Mouse (Mus musculus): ENCODE results near the gene Ajuba. TPM values are rescaled to one million over a fixed set of nuclear protein-coding genes. Genes with fewer than 3 reads are reported as not detected.
A peak's percentile ranks its signal among the peaks of the same experiment; 100 is the strongest.

The Ajuba gene
- total and polyA plus RNA-seq, 3 experiments: 0.08 TPM; not detected in 1

GRCm38 (mm10) chr14:54605752-54606321 is 28.5 kb upstream of the Ajuba start, which contains the start of gene 4931414P19Rik:
TSS of gene 4931414P19Rik (minus strand) at chr14:54605993.
- peak; percentile 88 for DNase-seq (ENCODE audit: low read depth, low spot score)
- peaks cover 3% of the 10 kb centered on the region; the same call in 1 of the 2 replicates for H3K79me2 ChIP-seq (ENCODE audit: control insufficient read depth, insufficient read depth, low read length, poor library complexity)
- peak within 1 kb of the TSS; percentile 69 to 93 for H3K4me3 ChIP-seq (ENCODE audit: control insufficient read depth in 1 of 2, insufficient read depth in 1 of 2, low read depth in 2 of 2, low read length in 2 of 2)
- H3K27ac ChIP-seq (ENCODE audit: control insufficient read depth, low read depth, low read length): peak within 1 kb of the TSS; percentile 63
- H3K36me3 ChIP-seq (ENCODE audit: control insufficient read depth in 1 of 2, insufficient read depth in 2 of 2, low read length in 2 of 2): peaks cover 0 to 27% of the 10 kb centered on the region in 2 experiments; a peak in 2 of 4 replicates
- H3K9me3 ChIP-seq (replicated peaks; ENCODE audit: insufficient read depth, low read length): no peaks in the 10 kb centered on the region
- H3K27me3 ChIP-seq (ENCODE audit: control insufficient read depth in 1 of 2, insufficient read depth in 2 of 2, low read length in 2 of 2): no peaks in the 10 kb centered on the region
- H3K9ac ChIP-seq (ENCODE audit: control insufficient read depth, low read depth, low read length, poor library complexity, severe bottlenecking): peak within 1 kb of the TSS; percentile 82
- peaks cover 7 to 25% of the 10 kb centered on the region in 2 experiments for H3K4me1 ChIP-seq (ENCODE audit: control insufficient read depth in 1 of 2, insufficient read depth in 2 of 2, low read length in 2 of 2)
- peak; percentile 42; the same call in 1 of the 2 replicates for TF ChIP-seq ZNF384 (IDR thresholded peaks at IDR 0.05; ENCODE audit: low read depth, low read length)
- TF ChIP-seq TBP (IDR thresholded peaks at IDR 0.05; ENCODE audit: low read depth, low read length): 0 out of 2 replicates have a peak, but pooled peaks have one; percentile 32
- TF ChIP-seq CHD2 (IDR thresholded peaks at IDR 0.05; ENCODE audit: low read length): no peak
- TF ChIP-seq ZKSCAN1 (IDR thresholded peaks at IDR 0.05; ENCODE audit: low read depth, low read length): no peak
- TF ChIP-seq MAZ (IDR thresholded peaks at IDR 0.05; ENCODE audit: low read depth, low read length): peak; percentile 37; the same call in 1 of the 2 replicates
- peak; percentile 52 for TF ChIP-seq NELFE (IDR thresholded peaks at IDR 0.05; ENCODE audit: low read depth, low read length)
- TF ChIP-seq KAT2A (conservative IDR thresholded peaks at IDR 0.05; ENCODE audit: low read depth, low read length): no peak
- no peak for TF ChIP-seq MAX (IDR thresholded peaks at IDR 0.05; ENCODE audit: low read length)
- TF ChIP-seq ETS1 (IDR thresholded peaks at IDR 0.05; ENCODE audit: low read depth, low read length): no peak
- no peak for TF ChIP-seq JUND (IDR thresholded peaks at IDR 0.05; ENCODE audit: low read depth, low read length)
- TF ChIP-seq CTCF (IDR thresholded peaks at IDR 0.05 in 2 of 3, conservative IDR thresholded peaks at IDR 0.05 in 1 of 3; ENCODE audit: control insufficient read depth in 1 of 3, insufficient read depth in 1 of 3, low read depth in 2 of 3, low read length in 3 of 3, poor library complexity in 1 of 3, severe bottlenecking in 1 of 3): no peak
- TF ChIP-seq GABPA (IDR thresholded peaks at IDR 0.05; ENCODE audit: low read depth, low read length): no peak
- no peak for TF ChIP-seq GATA1 (IDR thresholded peaks at IDR 0.05; ENCODE audit: low read depth, low read length)
- no peak; the same call in 1 of the 2 replicates for TF ChIP-seq RCOR1 (IDR thresholded peaks at IDR 0.05; ENCODE audit: low read depth, low read length)
- no peak for TF ChIP-seq USF2 (IDR thresholded peaks at IDR 0.05; ENCODE audit: borderline replicate concordance in 1 of 2, insufficient read depth in 1 of 2, low read depth in 1 of 2, low read length in 2 of 2)
- no peak for TF ChIP-seq RAD21 (IDR thresholded peaks at IDR 0.05; ENCODE audit: low read depth, low read length)
- TF ChIP-seq NRF1 (IDR thresholded peaks at IDR 0.05; ENCODE audit: insufficient read depth, low read depth, low read length, poor library complexity, severe bottlenecking): no peak
- no peak for TF ChIP-seq ZC3H11A (IDR thresholded peaks at IDR 0.05; ENCODE audit: low read depth, low read length)
- TF ChIP-seq EP300 (IDR thresholded peaks at IDR 0.05; ENCODE audit: low read depth in 1 of 2, low read length in 2 of 2): no peak
- TF ChIP-seq SMC3 (IDR thresholded peaks at IDR 0.05; ENCODE audit: low read depth, low read length): no peak
- no peak for TF ChIP-seq MYC (IDR thresholded peaks at IDR 0.05; ENCODE audit: low read depth, low read length)
- no peak for TF ChIP-seq UBTF (IDR thresholded peaks at IDR 0.05; ENCODE audit: borderline replicate concordance, insufficient read depth, low read depth, low read length)
- peak; percentile 64; the same call in 1 of the 2 replicates for TF ChIP-seq SIN3A (IDR thresholded peaks at IDR 0.05; ENCODE audit: low read length)
- peak in 1 of 2 experiments; percentile 64; a peak in 2 of 4 replicates for TF ChIP-seq POLR2A (IDR thresholded peaks at IDR 0.05; ENCODE audit: control insufficient read depth in 1 of 2, insufficient read depth in 1 of 2, low read depth in 1 of 2, low read length in 2 of 2, poor library complexity in 1 of 2)
- no peak for TF ChIP-seq ZMIZ1 (IDR thresholded peaks at IDR 0.05; ENCODE audit: low read depth, low read length)
- no peak for TF ChIP-seq MYB (IDR thresholded peaks at IDR 0.05; ENCODE audit: low read depth, low read length)
- TF ChIP-seq BHLHE40 (IDR thresholded peaks at IDR 0.05; ENCODE audit: borderline replicate concordance, low read depth, low read length): no peak
- TF ChIP-seq MAFK (IDR thresholded peaks at IDR 0.05; ENCODE audit: borderline replicate concordance, low read depth, low read length): no peak
- TF ChIP-seq E2F4 (IDR thresholded peaks at IDR 0.05; ENCODE audit: borderline replicate concordance, low read depth, low read length): no peak
- TF ChIP-seq USF1 (IDR thresholded peaks at IDR 0.05; ENCODE audit: low read depth, low read length): no peak
- TF ChIP-seq CHD1 (IDR thresholded peaks at IDR 0.05; ENCODE audit: low read depth, low read length): no peak
- TF ChIP-seq TCF12 (IDR thresholded peaks at IDR 0.05; ENCODE audit: low read depth, low read length): no peak; the same call in 1 of the 2 replicates
- no peak; the same call in 1 of the 2 replicates for TF ChIP-seq POLR2AphosphoS5 (IDR thresholded peaks at IDR 0.05; ENCODE audit: borderline replicate concordance, low read depth, low read length)
- TF ChIP-seq MXI1 (IDR thresholded peaks at IDR 0.05; ENCODE audit: low read depth, low read length): no peak
- no peak; the same call in 1 of the 2 replicates for TF ChIP-seq POLR2AphosphoS2 (IDR thresholded peaks at IDR 0.05; ENCODE audit: low read length)
- no peak for TF ChIP-seq TAL1 (IDR thresholded peaks at IDR 0.05; ENCODE audit: low read length)
- TF ChIP-seq HCFC1 (IDR thresholded peaks at IDR 0.05; ENCODE audit: low read depth, low read length): 0 out of 2 replicates have a peak, but pooled peaks have one; percentile 39
